Mouse (Mus musculus) heart, embryonic 14.5 days (tissue): ENCODE measurements around the gene Cfap74. TPM values are rescaled to one million over a fixed set of nuclear protein-coding genes. Genes with fewer than 3 reads are reported as not detected.

ENCODE experiments used
- ATAC-seq: fragments of 200-750 bp; cut with Nextera tagmentation; 2 replicates; pipeline ENCODE4 v1.8.0; 2017; ENCODE audit warnings: low read depth, moderate TSS enrichment; ENCODE audit not compliant: insufficient number of reproducible peaks, insufficient read depth, low FRiP score
- H3K27ac ChIP-seq, 2 experiments: fragments of 200-500 bp in 1 of 2; fragments of 300-500 bp in 1 of 2; sonication (generic) in 1 of 2; replicated peaks in 1 of 2; 2 replicates each; pipeline ENCODE4 v1.5.1; 2012 to 2014; ENCODE audit warnings: low read depth in 2 of 2, low read length in 2 of 2, control low read depth in 1 of 2, mild to moderate bottlenecking in 1 of 2, mixed read lengths in 1 of 2; ENCODE audit not compliant: control insufficient read depth in 1 of 2, insufficient read depth in 1 of 2
- H3K27me3 ChIP-seq: fragments of 300-500 bp; sonication (generic); 2 replicates; pipeline ENCODE4 v1.6.1; 2014; ENCODE audit warnings: mild to moderate bottlenecking, low read length, control low read depth; ENCODE audit not compliant: control insufficient read depth, insufficient read depth
- H3K36me3 ChIP-seq: fragments of 300-500 bp; sonication (generic); 2 replicates; pipeline ENCODE4 v1.6.1; 2014; ENCODE audit warnings: mild to moderate bottlenecking, control low read depth, low read length, mixed read lengths; ENCODE audit not compliant: control insufficient read depth, insufficient read depth
- H3K4me1 ChIP-seq, 2 experiments: fragments of 200-500 bp in 1 of 2; fragments of 300-500 bp in 1 of 2; sonication (generic) in 1 of 2; 2 replicates each; pipeline ENCODE4 v1.6.1; 2012 to 2014; ENCODE audit warnings: low read length in 2 of 2, control low read depth in 1 of 2, mixed read lengths in 1 of 2; ENCODE audit not compliant: control insufficient read depth in 2 of 2, insufficient read depth in 2 of 2
- H3K4me2 ChIP-seq: fragments of 300-500 bp; sonication (generic); 2 replicates; pipeline ENCODE4 v1.6.1; 2014; ENCODE audit warnings: mild to moderate bottlenecking, low read length
- H3K4me3 ChIP-seq, 2 experiments: fragments of 200-500 bp in 1 of 2; fragments of 300-500 bp in 1 of 2; sonication (generic) in 1 of 2; 2 replicates each; pipeline ENCODE4 v1.5.1; 2012 to 2014; ENCODE audit warnings: low read length in 2 of 2, mild to moderate bottlenecking in 2 of 2, control low read depth in 1 of 2, low read depth in 1 of 2, moderate library complexity in 1 of 2; ENCODE audit not compliant: control insufficient read depth in 1 of 2, insufficient read depth in 1 of 2
- H3K9ac ChIP-seq: fragments of 300-500 bp; sonication (generic); 2 replicates; pipeline ENCODE4 v1.6.1; 2014; ENCODE audit warnings: mild to moderate bottlenecking, low read length
- H3K9me3 ChIP-seq: fragments of 300-500 bp; sonication (generic); 2 replicates; pipeline ENCODE4 v1.6.1; 2016; ENCODE audit warnings: low read length, control low read depth; ENCODE audit not compliant: control insufficient read depth
- WGBS: fragments of 180-500 bp; shearing (Covaris S2); extraction: QIAGEN DNeasy Blood & Tissue Kit; methylation state at CpG from one replicate; pipeline ENCODE4 v1.1.7; 2014; 5-methylcytosine and 5-hydroxymethylcytosine counted together
- polyA plus RNA-seq: library from polyadenylated mRNA; unstranded; fragments of >200 nt; fragmentation: Nextera tagmentation; extraction: Ambion mirVana; gene quantifications from 2 replicates; pipeline ENCODE4 v1.2.1, GENCODE M21; 2014

Cfap74 gene
- polyA plus RNA-seq, 1 experiment from 2014 or later: 0.63 TPM

DNA sequence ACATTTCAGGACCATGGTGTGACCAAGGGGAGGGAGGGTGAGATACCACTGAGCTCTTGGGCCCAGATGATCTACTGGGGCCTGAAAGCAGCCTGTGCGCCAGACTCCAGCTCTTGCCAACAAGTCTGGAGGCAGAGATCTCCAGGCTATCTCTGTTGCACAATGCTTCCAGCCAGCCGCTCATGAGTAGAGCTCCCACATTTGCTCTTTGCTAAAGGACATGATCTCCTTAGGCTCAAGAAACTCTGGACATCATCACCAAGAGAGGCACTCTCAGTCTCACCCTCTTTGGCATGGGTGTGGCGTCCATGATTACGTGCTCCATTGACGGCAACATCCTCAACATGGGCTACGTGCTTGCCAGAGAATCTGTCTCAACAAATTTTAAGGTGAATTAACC lies 54.6 kb downstream of the Cfap74 start:
- whole genome bisulfite sequencing: 77% methylated on average over 6 of the region's 6 CpGs
- H3K9me3 ChIP-seq: no peaks in the 10 kb centered on the region
- H3K4me1 ChIP-seq: no peaks in the 10 kb centered on the region
- H3K9ac ChIP-seq: no peak overlapping the region
- H3K4me2 ChIP-seq: no peak overlapping the region
- no peak overlapping the region for H3K4me3 ChIP-seq
- H3K27ac ChIP-seq: no peak overlapping the region
- 0 out of 2 replicates have a peak, but pooled peaks cover 3% of the 10 kb centered on the region for H3K27me3 ChIP-seq
- H3K36me3 ChIP-seq: no peaks in the 10 kb centered on the region
- ATAC-seq: no peak

GRCm38 (mm10) chr4:155464061-155464460 lies 55.1 kb downstream of the Cfap74 start:
- Histone ChIP-seq H3K36me3 (no peaks in the 10 kb centered on the region), H3K4me2 (no peak overlapping the region), H3K27ac (no peak overlapping the region), H3K4me3 (no peak overlapping the region), H3K9ac (no peak overlapping the region), H3K27me3 (0 out of 2 replicates have a peak, but pooled peaks cover 6% of the 10 kb centered on the region), H3K9me3 (no peaks in the 10 kb centered on the region), H3K4me1 (no peaks in the 10 kb centered on the region; a peak in 1 of 4 replicates)
- ATAC-seq: no peak
- 84% methylated on average over 4 of the region's 4 CpGs for WGBS

DNA sequence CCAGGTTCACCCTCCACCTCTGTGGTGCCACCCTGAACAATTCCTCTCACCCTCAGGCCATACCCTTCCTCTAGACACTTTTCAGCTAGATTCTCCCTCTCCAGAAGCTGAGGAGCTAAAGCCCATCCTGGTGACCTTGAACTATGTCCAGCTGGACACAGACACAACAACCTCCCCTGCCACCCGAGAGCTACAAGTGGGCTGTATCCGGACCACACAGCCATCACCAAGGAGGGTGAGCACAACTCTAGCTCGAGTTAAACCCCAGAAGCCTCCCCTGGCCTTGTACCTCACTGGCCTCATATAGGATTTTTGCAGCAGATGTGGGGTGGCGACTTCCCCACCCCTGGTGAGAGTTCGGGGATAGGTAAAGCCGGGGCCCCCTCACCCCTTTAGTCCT lies 56.6 kb downstream of the Cfap74 start:
- Histone ChIP-seq H3K9ac (no peak overlapping the region), H3K27me3 (peaks cover 15% of the 10 kb centered on the region), H3K36me3 (no peaks in the 10 kb centered on the region)

DNA sequence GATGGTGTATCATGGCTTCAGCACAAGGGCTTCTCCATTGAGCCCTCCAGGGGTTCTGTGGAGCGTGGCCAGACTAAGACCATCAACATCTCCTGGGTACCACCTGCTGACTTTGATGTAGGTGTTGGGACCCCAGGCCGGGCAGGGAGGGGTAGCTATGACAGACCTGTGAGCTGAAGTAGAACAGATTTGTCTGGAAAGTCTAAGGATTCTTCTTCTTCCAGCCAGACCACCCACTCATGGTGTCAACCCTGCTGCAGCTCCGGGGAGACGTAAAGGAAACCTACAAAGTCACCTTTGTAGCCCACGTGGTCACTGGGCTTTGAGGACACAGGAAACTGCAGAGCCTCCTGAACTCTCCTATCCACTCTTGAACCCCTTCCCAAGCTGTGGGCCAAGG lies 57.1 kb downstream of the Cfap74 start:
- peaks cover 15% of the 10 kb centered on the region for H3K27me3 ChIP-seq
- no peaks in the 10 kb centered on the region; a peak in 1 of 4 replicates for H3K4me1 ChIP-seq
- H3K4me3 ChIP-seq: no peak overlapping the region
- H3K27ac ChIP-seq: no peak overlapping the region
- no peaks in the 10 kb centered on the region for H3K36me3 ChIP-seq
- no peak overlapping the region for H3K4me2 ChIP-seq
- H3K9ac ChIP-seq: no peak overlapping the region
- no peak for ATAC-seq
- H3K9me3 ChIP-seq: no peaks in the 10 kb centered on the region
- whole genome bisulfite sequencing: 70% methylated on average over 5 of the region's 5 CpGs

More for the DNA sequence above, 56.6 kb downstream of the Cfap74 start:
- no peak overlapping the region for H3K4me3 ChIP-seq
- ATAC-seq: no peak
- no peaks in the 10 kb centered on the region for H3K9me3 ChIP-seq
- no peaks in the 10 kb centered on the region; a peak in 1 of 4 replicates for H3K4me1 ChIP-seq
- no peak overlapping the region for H3K27ac ChIP-seq
- H3K4me2 ChIP-seq: no peak overlapping the region
- WGBS: 66% methylated on average over 6 of the region's 6 CpGs

GRCm38 (mm10) chr4:155467237-155468010 lies 58.4 kb downstream of the Cfap74 start:
- Histone ChIP-seq H3K4me2 (no peak overlapping the region), H3K4me1 (no peaks in the 10 kb centered on the region; a peak in 1 of 4 replicates), H3K27me3 (peaks cover 15% of the 10 kb centered on the region), H3K9ac (no peak overlapping the region), H3K36me3 (no peaks in the 10 kb centered on the region), H3K27ac (no peak overlapping the region), H3K4me3 (no peak overlapping the region), H3K9me3 (no peaks in the 10 kb centered on the region)
- no peak for ATAC-seq
- 75% methylated on average over 13 of the region's 13 CpGs for WGBS

- H3K4me3 ChIP-seq: peak within 1 kb of the TSS; percentile 26 to 34
- WGBS: 10% methylated on average over 21 of the region's 21 CpGs
- H3K36me3 ChIP-seq: no peaks in the 10 kb centered on the region
- H3K4me2 ChIP-seq: peak within 1 kb of the TSS; percentile 60
- ATAC-seq: no peak
- no peak within 1 kb of the TSS for H3K9ac ChIP-seq
- H3K4me1 ChIP-seq: peaks cover 0 to 3% of the 10 kb centered on the region in 2 experiments; a peak in 2 of 4 replicates
- H3K27ac ChIP-seq: no peak within 1 kb of the TSS
- peaks cover 15% of the 10 kb centered on the region for H3K27me3 ChIP-seq
- H3K9me3 ChIP-seq: no peaks in the 10 kb centered on the region
Measured at GRCm38 (mm10) chr4:155468952-155469351, 60.0 kb downstream of the Cfap74 start, which contains the start of gene Tmem52. TSS of gene Tmem52 (plus strand) at chr4:155469114.

DNA sequence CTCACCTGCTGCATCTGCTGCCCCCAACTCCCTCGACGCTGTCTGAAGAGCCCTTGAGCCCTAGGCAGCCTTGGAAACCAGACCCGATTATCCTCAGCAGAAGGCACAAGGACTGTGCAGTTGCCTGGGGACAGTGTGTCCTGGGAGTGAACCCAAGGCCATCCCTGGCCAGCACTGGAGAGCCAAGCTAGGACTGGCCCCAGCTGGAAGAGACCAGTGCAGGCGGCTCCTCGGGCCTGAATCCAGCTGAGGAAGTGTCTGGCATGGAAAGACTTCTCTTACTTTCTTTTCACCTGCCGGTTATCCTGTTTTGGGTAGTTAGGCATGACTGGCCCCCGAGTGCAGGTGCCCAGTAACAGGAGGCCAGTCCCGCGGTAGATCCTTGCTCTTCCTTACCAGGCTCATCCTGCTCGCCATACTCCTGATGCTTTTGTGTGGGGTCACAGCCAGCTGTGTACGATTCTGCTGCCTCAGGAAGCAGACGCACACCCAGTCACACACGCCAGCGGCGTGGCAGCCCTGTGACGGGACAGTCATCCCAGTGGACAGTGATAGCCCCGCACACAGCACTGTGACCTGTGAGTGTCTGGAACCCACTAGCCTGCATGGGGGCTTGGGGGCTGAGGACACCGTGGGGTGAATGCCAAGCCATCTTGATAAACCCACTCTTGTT lies 60.7 kb downstream of the Cfap74 start:
- Histone ChIP-seq H3K4me1 (peaks cover 0 to 3% of the 10 kb centered on the region in 2 experiments; a peak in 2 of 4 replicates), H3K4me3 (no peak overlapping the region; a peak in 1 of 4 replicates), H3K27ac (no peak overlapping the region), H3K36me3 (no peaks in the 10 kb centered on the region), H3K9me3 (no peaks in the 10 kb centered on the region), H3K4me2 (no peak overlapping the region), H3K27me3 (peaks cover 15% of the 10 kb centered on the region), H3K9ac (no peak overlapping the region)
- ATAC-seq: no peak
- WGBS: 68% methylated on average over 18 of the region's 18 CpGs
